Mouse (Mus musculus) layer of hippocampus, postnatal 36 days (tissue): Measurements from ENCODE around the gene Olfr213. TPM values are rescaled to one million over a fixed set of nuclear protein-coding genes. Genes with fewer than 3 reads are reported as not detected.
"Not testable (repeated sequence)": the region's sequence is repeated elsewhere in the genome, so short reads cannot be mapped to it uniquely, and the experiment has no call there.

Experiments
- DNase-seq, 2 experiments: peaks; one replicate each; pipeline ENCODE4 v3.0.0; 2022
- total RNA-seq, 2 experiments: library from RNA; stranded (reverse); gene quantifications; 2 replicates each; pipeline ENCODE4 v1.2.3; 2021

Gene Olfr213
- total RNA-seq = not detected

DNA sequence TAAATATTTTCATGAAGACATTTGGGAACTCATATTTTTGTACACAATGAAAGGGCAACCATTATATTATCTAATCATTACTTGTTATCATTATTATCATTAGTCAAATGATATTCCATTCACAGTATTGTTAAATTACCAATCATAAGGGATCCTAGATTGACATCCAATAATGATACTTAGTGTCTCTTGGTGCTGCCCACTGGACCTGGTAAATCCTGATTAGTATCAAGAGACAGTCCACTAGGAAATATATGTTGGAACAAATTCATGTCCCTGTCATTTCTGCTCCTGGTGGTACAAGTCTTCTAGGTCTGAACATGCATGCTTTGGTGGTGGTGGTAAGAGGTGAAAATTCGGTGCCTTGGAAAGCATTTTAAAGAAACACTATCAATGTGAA lies at the start of gene Olfr213:
Gene Olfr213 (plus strand): TSS at position 301 of the 400 bp plus-strand sequence.
- DNase-seq = no peak

DNA sequence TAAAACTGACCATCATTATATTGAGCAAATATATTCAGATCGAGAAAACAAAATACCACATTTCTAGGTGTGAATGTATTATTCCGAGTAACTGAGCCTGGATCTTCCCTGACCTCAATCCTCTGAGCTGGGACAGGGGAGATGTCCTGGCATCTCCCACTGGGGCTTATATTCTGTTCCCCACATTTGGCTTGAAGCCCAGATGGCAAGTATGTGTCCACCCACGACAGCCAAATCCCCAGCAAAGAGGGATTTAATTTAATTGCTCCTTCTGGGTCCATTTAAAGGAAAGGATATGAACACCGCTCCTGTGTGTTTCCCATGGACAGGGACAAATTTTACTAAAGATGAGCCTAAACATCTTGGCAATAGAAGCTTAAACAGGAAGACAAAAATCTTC lies 49.5 kb upstream of the Olfr213 start, which contains the start of gene Olfr211:
Gene Olfr211 (plus strand): TSS at position 301 of the 400 bp plus-strand sequence.
- DNase-seq = no peak

DNA sequence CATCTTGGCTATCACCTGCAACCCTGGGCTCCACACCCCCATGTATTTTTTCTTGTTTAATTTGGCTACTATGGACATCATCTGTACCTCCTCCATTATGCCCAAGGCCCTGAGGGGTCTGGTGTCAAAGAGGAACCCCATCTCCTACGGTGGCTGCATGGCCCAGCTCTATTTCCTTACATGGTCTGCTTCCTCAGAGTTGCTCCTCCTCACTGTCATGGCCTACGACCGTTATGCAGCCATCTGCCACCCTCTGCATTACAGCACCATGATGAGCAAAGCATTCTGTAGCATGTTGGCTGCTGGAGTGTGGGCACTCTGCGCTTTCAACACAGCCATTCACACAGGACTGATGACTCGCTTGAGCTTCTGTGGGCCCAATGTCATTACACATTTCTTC lies 44.5 kb upstream of the Olfr213 start:
- DNase-seq = no peak

DNA sequence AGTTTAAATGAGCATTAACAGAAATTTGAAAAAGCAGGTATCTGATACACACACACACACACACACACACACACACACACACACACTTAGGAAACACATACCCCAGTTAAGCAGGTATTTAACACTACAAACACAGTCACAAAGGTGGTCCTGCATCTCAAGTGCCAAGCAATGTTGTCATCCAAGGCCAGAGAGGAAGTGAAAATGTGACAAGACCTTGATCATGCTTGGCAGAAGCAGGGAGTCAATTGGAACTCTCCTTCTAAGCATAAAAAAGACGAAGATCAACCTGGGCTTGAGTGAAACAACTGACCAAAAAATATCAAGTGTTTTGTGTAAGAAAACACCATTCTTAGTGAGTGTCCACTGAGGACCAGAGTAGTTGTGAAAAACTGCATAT lies 42.3 kb upstream of the Olfr213 start:
- DNase-seq = no peak

DNA sequence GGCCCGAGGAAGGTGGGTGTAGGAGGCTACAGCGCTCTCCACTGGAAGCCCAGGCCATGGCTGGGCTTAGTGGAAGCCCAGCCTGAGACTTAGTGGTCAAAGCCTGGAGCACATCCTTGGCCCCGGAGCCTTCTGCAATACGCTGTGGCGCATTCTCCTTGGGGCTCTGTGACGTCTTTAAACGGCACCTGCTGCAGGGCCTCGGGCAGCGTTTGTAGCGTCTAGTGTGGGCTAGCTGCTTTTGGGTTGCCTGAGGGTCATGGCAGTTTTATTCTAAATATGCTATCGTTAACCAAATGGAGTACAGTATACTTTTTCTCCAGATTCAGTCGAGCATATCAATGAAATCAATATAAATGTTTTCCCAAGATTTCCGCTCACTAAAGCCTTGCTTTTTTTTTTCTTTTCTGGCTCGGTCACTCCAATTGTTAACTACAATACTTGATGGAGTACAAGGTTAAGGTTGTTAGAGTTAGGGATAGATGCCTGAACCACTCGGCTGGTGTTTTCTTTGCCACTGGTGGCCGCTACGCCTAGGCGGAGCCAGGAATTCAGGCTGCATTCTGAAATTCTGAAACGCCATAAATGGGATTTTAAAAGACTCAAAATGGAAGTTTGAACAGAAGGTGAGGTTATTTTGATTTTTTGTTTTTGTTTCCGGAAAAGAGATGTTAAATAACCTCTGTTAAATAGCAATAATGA lies 31.8 kb upstream of the Olfr213 start, which contains the start of gene Olfr212:
Gene Olfr212 (plus strand): TSS at position 215 of the 702 bp plus-strand sequence.
- not testable (repeated sequence) for DNase-seq

DNA sequence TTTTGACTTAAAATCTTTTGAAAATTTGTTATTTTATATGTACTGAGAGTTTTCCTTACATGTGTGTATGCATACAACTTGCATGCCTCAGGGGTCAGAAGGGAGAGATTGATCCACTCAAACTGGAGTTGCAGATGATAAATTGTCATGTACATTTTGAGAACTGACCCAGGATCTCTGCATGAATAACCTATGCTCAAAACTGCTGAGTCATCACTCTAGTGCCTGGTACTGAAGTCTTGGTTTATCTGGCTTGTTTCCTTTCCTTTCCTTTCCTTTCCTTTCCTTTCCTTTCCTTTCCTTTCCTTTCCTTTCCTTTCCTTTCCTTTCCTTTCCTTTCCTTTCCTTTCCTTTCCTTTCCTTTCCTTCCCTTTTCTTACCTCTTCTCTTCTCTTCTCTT lies 23.4 kb upstream of the Olfr213 start:
- DNase-seq = no peak

DNA sequence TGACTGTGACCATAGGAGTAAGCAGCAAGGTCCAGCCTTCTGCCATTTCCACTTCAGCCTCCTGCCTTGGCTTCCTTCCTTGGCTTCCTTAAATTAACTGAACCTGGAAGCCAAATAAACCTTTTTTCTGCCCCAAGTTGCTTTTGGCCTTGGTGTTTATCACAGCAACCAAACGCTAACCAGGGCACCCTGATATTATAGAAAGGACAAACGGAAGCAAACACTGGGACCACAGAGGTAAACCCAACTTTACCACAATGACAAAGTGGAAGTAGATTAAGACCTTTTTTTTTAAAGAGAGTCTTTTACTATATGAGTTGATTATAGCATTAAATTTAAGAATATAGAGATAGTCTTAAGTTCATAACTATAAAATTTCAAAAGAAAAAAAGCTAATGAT lies 4.2 kb downstream of the Olfr213 start:
- no peak for DNase-seq

DNA sequence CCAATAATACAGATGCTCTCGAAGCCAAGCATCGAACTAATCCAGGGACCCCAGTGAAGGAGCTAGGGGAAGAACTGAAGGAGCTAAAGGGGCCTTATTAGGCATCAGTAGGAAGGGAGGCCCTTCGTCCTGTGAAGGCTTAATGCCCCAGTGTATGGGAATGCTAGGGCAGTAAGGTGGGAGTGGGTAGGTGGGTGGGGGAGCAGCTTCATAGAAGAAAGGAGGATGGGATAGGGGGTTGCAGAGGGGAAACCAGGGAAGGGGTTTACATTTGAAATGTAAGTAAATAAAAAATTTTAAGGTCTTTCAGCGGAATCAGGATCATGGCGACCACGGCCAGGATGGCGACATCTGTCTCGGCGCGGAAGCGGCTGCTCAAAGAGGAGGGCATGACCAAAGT lies 12.6 kb downstream of the Olfr213 start, which contains the start of gene Gm5580:
Gene Gm5580 (plus strand): TSS at position 301 of the 400 bp plus-strand sequence.
- not testable (repeated sequence) for DNase-seq

DNA sequence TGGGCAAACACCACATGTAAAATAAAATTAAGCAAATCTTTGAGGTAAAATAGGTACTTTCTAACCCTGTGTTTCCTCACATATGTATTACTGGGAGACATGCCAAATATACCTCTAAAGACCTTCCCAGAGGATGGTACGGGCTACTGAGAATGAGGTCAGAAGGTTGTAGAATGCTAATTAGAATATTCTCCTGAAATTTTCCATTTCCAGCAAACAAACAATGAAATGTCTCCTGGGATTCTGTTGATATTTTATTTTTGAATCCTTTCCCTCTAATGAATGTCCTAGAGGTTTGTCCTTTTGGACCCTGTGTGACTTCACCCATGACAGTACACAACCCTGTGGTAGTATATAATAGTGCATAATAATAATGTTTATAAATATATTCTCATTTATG lies 15.7 kb downstream of the Olfr213 start, which contains the start of gene Olfr214:
Gene Olfr214 (plus strand): TSS at position 301 of the 400 bp plus-strand sequence.
- no peak for DNase-seq

DNA sequence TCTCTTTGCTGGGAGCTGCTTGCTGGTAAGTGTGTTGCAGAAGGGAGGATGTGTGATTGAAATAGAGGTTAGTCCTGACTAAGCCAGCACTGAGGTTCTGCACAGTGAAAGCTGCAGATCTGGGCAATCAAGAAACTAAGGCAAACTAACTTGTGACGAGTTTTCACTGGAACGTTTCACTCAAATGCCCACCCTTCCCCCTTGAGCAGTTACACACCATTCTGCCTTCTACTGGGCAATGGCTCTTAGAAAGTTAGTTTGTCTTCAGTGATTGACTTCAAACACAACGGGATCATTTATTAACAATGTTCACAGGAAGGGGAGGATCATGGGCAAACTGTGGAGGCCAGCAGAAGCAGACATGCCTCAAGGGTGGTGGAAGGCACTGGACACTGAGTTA lies 16.7 kb downstream of the Olfr213 start:
- no peak for DNase-seq

DNA sequence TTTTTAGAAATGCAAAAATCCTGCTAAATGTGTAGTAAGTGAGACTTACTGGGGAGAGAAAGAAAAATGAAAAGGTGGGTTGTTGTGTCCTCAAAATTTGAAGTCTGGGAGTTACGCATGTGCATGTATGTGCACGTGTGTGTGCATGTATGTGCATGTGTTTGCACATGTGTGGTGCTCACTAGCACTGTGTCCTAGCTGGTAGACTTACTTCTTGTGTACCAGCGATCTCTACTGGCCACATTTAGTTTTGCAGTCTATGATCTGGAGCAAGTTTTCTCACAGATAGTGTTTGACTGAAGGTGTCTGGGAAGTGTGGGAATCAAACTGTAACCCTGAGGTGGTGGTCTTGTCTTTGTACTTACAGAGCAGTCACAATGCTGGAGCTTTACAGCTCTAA lies 31.6 kb downstream of the Olfr213 start:
- DNase-seq = peak in 1 of 2 experiments; percentile 7

DNA sequence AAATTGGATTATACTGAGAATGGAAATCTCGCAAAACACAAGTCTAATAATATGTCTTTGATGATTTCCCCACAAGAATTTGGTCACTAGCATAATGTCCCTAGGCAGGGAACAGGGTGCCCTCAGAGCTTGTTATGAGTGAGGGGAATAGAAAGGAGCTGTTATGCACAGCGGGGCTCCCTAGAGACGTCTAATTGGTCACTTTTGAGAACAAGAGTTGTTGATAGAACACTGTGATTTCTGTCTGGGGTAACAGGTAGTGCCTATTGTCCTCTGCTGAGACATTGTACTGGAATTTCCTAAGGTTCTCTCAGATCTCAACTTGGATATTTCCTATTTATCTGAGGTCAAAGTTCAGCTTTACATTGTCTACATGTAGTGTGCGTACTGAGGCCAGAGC lies 45.8 kb downstream of the Olfr213 start, which contains the start of gene Olfr215:
Gene Olfr215 (minus strand): TSS at position 101 of the 400 bp plus-strand sequence.
- DNase-seq = no peak

Other genes starting within 250 kb of the Olfr213 start
- gene March8, start 200.4 kb upstream of the Olfr213 start, total RNA-seq = 10 to 100 TPM; 57.4 to 58.7 TPM
- 1 to 10 TPM; 1.4 to 1.7 TPM for gene Alox5, start 77.3 kb upstream of the Olfr213 start, total RNA-seq
- gene Olfr211, start 49.4 kb upstream of the Olfr213 start, total RNA-seq = not detected
- gene Olfr212, start 31.9 kb upstream of the Olfr213 start, total RNA-seq = not detected
- gene Gm5580, start 12.7 kb downstream of the Olfr213 start, total RNA-seq = 1 to 10 TPM; 1.8 to 2.4 TPM
- gene Olfr214, start 15.8 kb downstream of the Olfr213 start, total RNA-seq = not detected
- gene Olfr215, start 45.7 kb downstream of the Olfr213 start, total RNA-seq = not detected
- gene Zfp422, start 90.5 kb downstream of the Olfr213 start, total RNA-seq = 10 to 100 TPM; 22.0 to 23.0 TPM
- 1 to 10 TPM; 2.4 to 2.5 TPM for gene Depp1, start 112.2 kb downstream of the Olfr213 start, total RNA-seq
- gene Rassf4, start 135.5 kb downstream of the Olfr213 start, total RNA-seq = 1 to 10 TPM; 2.6 to 2.7 TPM
- gene Tmem72, start 178.5 kb downstream of the Olfr213 start, total RNA-seq = under 1 TPM; 0.22 to 0.81 TPM